Mouse (Mus musculus) embryonic facial prominence, embryonic 15.5 days (tissue): Measurements from ENCODE around the gene Inpp5k. TPM values are rescaled to one million over a fixed set of nuclear protein-coding genes. Genes with fewer than 3 reads are reported as not detected.
A peak's percentile ranks its signal among the peaks of the same experiment; 100 is the strongest.

Experiments
- ATAC-seq: fragments of 200-750 bp; cut with Nextera tagmentation; 2 replicates; pipeline ENCODE4 v1.8.0; 2017; ENCODE audit warnings: low read depth, moderate TSS enrichment; ENCODE audit not compliant: insufficient number of reproducible peaks, low FRiP score, low TSS enrichment
- H3K27ac ChIP-seq: fragments of 300-500 bp; sonication (generic); replicated peaks from 2 replicates; pipeline ENCODE4 v1.5.1; 2015; ENCODE audit warnings: mild to moderate bottlenecking, inconsistent platforms
- H3K27me3 ChIP-seq: fragments of 300-500 bp; sonication (generic); 2 replicates; pipeline ENCODE4 v1.6.1; 2015; ENCODE audit warnings: inconsistent platforms
- H3K36me3 ChIP-seq: fragments of 300-500 bp; sonication (generic); 2 replicates; pipeline ENCODE4 v1.6.1; 2015; ENCODE audit warnings: mild to moderate bottlenecking, inconsistent platforms
- H3K4me1 ChIP-seq: fragments of 300-500 bp; sonication (generic); 2 replicates; pipeline ENCODE4 v1.6.1; 2015; ENCODE audit warnings: inconsistent platforms
- H3K4me2 ChIP-seq: fragments of 300-500 bp; sonication (generic); replicated peaks from 2 replicates; pipeline ENCODE4 v1.6.1; 2015; ENCODE audit warnings: mild to moderate bottlenecking, inconsistent platforms
- H3K4me3 ChIP-seq: fragments of 300-500 bp; sonication (generic); replicated peaks from 2 replicates; pipeline ENCODE4 v1.5.1; 2015; ENCODE audit warnings: mild to moderate bottlenecking, inconsistent platforms
- H3K9ac ChIP-seq: fragments of 300-500 bp; sonication (generic); 2 replicates; pipeline ENCODE4 v1.6.1; 2015; ENCODE audit warnings: inconsistent platforms
- H3K9me3 ChIP-seq: fragments of 300-500 bp; sonication (generic); replicated peaks from 2 replicates; pipeline ENCODE4 v1.6.1; 2016; ENCODE audit warnings: inconsistent platforms
- WGBS: fragments of 180-500 bp; shearing (Covaris S2); methylation state at CpG from one replicate; pipeline ENCODE4 v1.1.7; 2015; 5-methylcytosine and 5-hydroxymethylcytosine counted together
- polyA plus RNA-seq: library from polyadenylated mRNA; unstranded; fragments of >200 nt; fragmentation: Nextera tagmentation; extraction: Ambion mirVana; gene quantifications from 2 replicates; pipeline ENCODE4 v1.2.1, GENCODE M21; 2015

Inpp5k gene
- polyA plus RNA-seq, result 25.7 and 31.9 TPM in 2 replicates

DNA sequence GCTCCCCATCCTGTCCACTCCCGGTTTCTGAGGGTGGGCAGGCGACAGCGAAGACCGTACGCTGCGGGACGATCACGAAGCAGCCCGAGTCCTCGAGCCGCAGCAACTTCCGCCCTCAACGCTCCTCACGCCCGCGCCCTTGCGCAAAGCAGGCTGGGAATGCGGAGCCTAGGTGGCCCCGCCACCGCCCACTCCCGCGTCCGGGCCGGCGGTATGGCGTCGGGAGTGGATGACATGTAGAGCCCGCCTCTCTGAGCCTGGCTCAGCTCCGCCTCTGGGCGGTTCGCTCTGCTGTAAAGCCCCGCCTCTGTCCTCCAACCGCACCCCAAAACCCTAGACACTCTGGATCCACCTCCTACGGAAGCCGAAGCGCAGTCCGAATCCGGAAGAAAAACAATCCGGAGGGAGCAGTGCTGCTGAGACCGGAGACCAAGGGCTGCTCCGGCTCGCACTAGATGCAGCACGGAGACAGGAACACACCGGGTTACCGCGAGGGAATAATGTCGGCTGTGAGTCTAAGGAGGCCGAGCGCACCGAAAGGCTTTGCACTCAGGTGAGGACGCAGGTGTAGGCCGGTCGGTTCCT, at the start of gene Inpp5k:
Gene Inpp5k (plus strand): TSS at position 344 of the 585 bp plus-strand sequence.
- peak within 1 kb of the TSS; percentile 54 for H3K9ac ChIP-seq
- peaks cover 32% of the 10 kb centered on the region for H3K4me1 ChIP-seq
- under 1% methylated on average over 46 of the region's 53 CpGs for WGBS
- no peaks in the 10 kb centered on the region for H3K27me3 ChIP-seq
- H3K27ac ChIP-seq, result peak within 1 kb of the TSS; percentile 85
- no peaks in the 10 kb centered on the region for H3K9me3 ChIP-seq
- peak within 1 kb of the TSS; percentile 73 for H3K4me3 ChIP-seq
- H3K36me3 ChIP-seq, result peaks cover 42% of the 10 kb centered on the region
- peak within 1 kb of the TSS; percentile 84 for H3K4me2 ChIP-seq
- ATAC-seq, result peak; percentile 100

DNA sequence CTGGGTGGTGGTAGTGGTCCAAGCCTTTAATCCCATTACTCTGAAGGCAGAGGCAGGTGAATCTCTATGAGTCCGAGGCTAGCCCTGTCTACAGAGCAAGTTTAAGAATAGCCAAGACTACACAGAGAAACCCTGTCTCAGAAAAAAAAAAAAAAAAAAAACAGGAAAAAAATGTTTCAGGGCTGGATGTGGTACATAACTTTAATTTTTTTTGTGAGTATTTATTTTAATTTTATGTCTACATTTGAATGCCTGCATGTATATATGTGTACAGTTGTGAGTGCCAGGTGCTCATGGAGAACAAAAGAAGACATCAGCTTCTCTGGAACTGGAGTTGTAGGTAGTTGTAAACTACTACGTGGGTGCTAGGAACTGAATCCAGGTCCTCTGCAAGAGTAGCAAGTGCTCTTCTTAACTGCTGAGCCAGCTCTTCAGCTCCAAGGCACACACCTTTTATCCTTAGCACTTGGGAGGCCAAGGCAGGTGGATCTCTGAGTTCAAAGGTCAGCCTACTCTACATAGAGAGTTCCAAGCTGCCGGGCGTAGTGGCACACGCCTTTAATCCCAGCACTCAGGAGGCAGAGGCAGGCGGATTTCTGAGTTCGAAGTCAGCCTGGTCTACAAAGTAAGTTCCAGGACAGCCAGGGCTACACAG, 49.2 kb upstream of the Inpp5k start:
- H3K9me3 ChIP-seq, result no peaks in the 10 kb centered on the region
- H3K4me2 ChIP-seq, result no peak overlapping the region
- H3K36me3 ChIP-seq, result no peaks in the 10 kb centered on the region
- ATAC-seq, result no peak
- no peaks in the 10 kb centered on the region for H3K27me3 ChIP-seq
- no peak overlapping the region for H3K9ac ChIP-seq
- 91% methylated on average over 7 of the region's 7 CpGs for WGBS
- no peak overlapping the region for H3K27ac ChIP-seq
- H3K4me1 ChIP-seq, result no peaks in the 10 kb centered on the region
- H3K4me3 ChIP-seq, result no peak overlapping the region

DNA sequence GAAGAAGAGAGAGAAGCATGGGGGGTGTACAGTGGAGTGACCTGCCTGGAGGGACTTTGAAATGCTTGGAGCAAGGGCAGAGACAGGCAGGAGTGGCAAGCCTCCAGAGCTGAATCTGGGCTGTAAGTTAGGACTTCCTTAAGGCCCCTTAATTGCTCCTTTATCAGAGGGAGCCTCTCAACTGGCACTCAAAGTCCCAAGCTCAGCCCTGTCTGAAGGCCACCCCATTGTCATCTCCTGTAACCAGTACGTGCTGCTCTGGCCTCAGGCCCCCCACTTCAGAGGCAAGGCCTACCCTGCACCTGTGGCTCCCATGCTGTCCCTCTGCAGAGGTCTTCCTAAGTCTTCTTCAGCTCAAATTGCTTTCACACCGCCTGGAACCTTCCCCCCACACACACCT, 47.3 kb upstream of the Inpp5k start:
- 66% methylated on average over 2 of the region's 2 CpGs for WGBS
- ATAC-seq, result no peak
- H3K4me2 ChIP-seq, result no peak overlapping the region

GRCm38 (mm10) chr11:75585061-75585460, 45.7 kb upstream of the Inpp5k start:
- no peak overlapping the region for H3K27ac ChIP-seq
- no peaks in the 10 kb centered on the region for H3K9me3 ChIP-seq
- peaks cover 24% of the 10 kb centered on the region for H3K4me1 ChIP-seq
- H3K9ac ChIP-seq, result no peak overlapping the region
- no peak for ATAC-seq
- no peak overlapping the region for H3K4me2 ChIP-seq
- H3K36me3 ChIP-seq, result no peaks in the 10 kb centered on the region
- 70% methylated on average over 4 of the region's 4 CpGs for WGBS
- H3K4me3 ChIP-seq, result no peak overlapping the region
- no peaks in the 10 kb centered on the region for H3K27me3 ChIP-seq

More for the DNA sequence above, 47.3 kb upstream of the Inpp5k start:
- no peak overlapping the region for H3K4me3 ChIP-seq
- no peak overlapping the region for H3K9ac ChIP-seq
- no peak overlapping the region for H3K27ac ChIP-seq
- H3K4me1 ChIP-seq, result peaks cover 10% of the 10 kb centered on the region
- no peaks in the 10 kb centered on the region for H3K9me3 ChIP-seq
- no peaks in the 10 kb centered on the region for H3K36me3 ChIP-seq
- H3K27me3 ChIP-seq, result no peaks in the 10 kb centered on the region

- Histone ChIP-seq H3K4me1 (peaks cover 31% of the 10 kb centered on the region), H3K27ac (no peak overlapping the region), H3K36me3 (no peaks in the 10 kb centered on the region), H3K27me3 (no peaks in the 10 kb centered on the region), H3K4me2 (no peak overlapping the region), H3K9me3 (no peaks in the 10 kb centered on the region), H3K9ac (no peak overlapping the region), H3K4me3 (no peak overlapping the region)
- no peak for ATAC-seq
- WGBS, result 72% methylated on average over 5 of the region's 5 CpGs
These were observed 44.8 kb upstream of the Inpp5k start for GRCm38 (mm10) chr11:75585978-75586377.

DNA sequence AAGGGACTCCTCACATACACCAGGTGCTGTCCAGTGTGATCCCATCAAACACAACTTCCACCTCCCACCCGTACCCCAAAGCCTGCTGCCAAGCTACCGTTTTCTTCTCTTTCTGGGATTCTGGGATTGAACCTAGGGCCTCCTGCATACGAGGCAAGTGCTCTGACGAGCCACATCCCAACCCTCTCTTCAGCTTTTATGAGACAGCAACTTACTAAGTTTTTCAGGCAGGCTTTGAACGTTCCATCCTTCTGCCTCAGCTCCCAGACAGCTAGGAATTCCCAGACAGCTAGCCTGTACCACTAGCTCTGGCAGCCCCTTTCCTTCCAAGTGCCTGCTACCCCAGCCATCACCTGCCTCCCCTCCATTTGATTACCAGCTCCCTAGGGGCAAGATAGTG, 43.8 kb upstream of the Inpp5k start:
- H3K27me3 ChIP-seq, result no peaks in the 10 kb centered on the region
- H3K36me3 ChIP-seq, result no peaks in the 10 kb centered on the region
- peaks cover 31% of the 10 kb centered on the region for H3K4me1 ChIP-seq
- ATAC-seq, result no peak
- WGBS, result 82% methylated on average over 5 of the region's 5 CpGs
- no peak overlapping the region for H3K27ac ChIP-seq
- no peak overlapping the region for H3K4me3 ChIP-seq
- no peaks in the 10 kb centered on the region for H3K9me3 ChIP-seq
- no peak overlapping the region for H3K9ac ChIP-seq
- H3K4me2 ChIP-seq, result no peak overlapping the region

DNA sequence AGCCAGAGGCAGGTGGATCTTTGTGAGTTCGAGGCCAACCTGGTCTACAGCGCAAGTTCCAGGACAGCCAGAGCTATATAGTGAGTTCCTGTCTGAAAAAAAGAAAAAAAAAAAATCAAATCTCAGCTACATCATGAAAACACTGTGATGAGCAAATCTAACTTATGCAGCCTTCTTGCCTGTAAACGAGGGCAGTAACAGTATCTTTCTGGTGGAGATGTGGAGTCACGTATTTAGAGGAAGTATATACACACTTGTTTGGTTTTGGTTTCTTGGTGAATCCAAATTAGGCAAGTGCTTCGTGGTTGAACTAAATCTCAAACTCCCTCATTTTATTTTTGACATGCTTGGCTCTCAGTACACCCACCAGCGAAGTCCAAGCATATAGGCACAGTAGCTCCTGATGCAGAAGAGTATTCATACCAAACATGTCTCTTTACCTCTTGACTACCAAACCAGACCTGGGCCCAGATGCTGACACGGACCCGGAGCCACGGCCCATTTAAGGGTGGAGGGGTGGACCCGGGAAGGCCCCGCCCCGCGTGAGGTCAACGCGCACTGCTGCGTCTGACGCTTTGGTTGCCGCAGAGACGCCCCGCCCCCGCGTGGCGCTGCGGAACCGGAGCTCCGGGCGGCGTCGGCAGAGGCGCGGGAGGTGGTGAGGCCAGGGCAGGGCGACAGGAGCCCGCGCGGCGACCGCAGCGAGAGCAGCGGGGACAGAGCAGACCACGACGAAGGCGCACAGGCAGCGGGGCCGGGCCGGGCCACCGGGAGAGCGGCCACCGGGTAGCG, 43.1 kb upstream of the Inpp5k start, which contains the start of gene Pitpna:
Gene Pitpna (plus strand): TSS at position 605 of the 792 bp plus-strand sequence.
- Histone ChIP-seq H3K36me3 (peaks cover 2% of the 10 kb centered on the region), H3K9me3 (no peaks in the 10 kb centered on the region), H3K4me3 (peak within 1 kb of the TSS; percentile 83), H3K4me2 (peak within 1 kb of the TSS; percentile 89), H3K27ac (peak within 1 kb of the TSS; percentile 83), H3K27me3 (no peaks in the 10 kb centered on the region), H3K4me1 (peaks cover 31% of the 10 kb centered on the region), H3K9ac (peak within 1 kb of the TSS; percentile 85)
- ATAC-seq, result peak; percentile 95
- WGBS, result 5% methylated on average over 49 of the region's 49 CpGs

GRCm38 (mm10) chr11:75588285-75588941, 42.4 kb upstream of the Inpp5k start:
- peak; percentile 79 for ATAC-seq
- under 1% methylated on average over 37 of the region's 37 CpGs for WGBS
- peak overlapping the region; percentile 83 for H3K4me3 ChIP-seq
- no peaks in the 10 kb centered on the region for H3K9me3 ChIP-seq
- peak overlapping the region; percentile 83 for H3K27ac ChIP-seq
- H3K27me3 ChIP-seq, result no peaks in the 10 kb centered on the region
- H3K9ac ChIP-seq, result peak overlapping the region; percentile 85
- peaks cover 9% of the 10 kb centered on the region for H3K36me3 ChIP-seq
- peaks cover 31% of the 10 kb centered on the region for H3K4me1 ChIP-seq
- H3K4me2 ChIP-seq, result peak overlapping the region; percentile 89

DNA sequence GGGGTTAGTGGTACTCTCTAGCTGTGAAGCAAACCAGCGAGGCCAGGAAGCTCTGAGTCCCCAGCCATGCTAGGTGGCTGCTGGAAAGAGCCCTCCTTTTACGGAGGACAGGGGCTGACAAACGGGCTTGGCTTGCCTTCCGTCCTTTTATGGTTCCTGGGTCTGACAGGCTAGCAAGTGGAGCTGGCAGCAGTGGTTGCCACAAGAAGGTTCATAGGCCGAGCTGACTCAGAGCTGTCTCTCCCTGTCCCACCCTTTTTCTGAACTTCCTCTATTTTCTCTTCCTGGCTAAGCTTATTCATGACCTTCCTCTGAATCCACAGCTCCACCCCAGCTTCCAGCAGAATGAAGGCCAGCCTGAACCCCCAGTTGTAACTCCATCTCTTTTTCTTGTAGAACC, 38.2 kb upstream of the Inpp5k start:
- WGBS, result 89% methylated on average over 5 of the region's 5 CpGs
- Histone ChIP-seq H3K36me3 (peaks cover 36% of the 10 kb centered on the region), H3K9me3 (no peaks in the 10 kb centered on the region), H3K4me2 (no peak overlapping the region), H3K9ac (no peak overlapping the region), H3K4me1 (peaks cover 32% of the 10 kb centered on the region), H3K4me3 (no peak overlapping the region), H3K27me3 (no peaks in the 10 kb centered on the region), H3K27ac (no peak overlapping the region)
- ATAC-seq, result no peak

GRCm38 (mm10) chr11:75594431-75594830, 36.4 kb upstream of the Inpp5k start:
- peaks cover 19% of the 10 kb centered on the region for H3K4me1 ChIP-seq
- H3K9me3 ChIP-seq, result no peaks in the 10 kb centered on the region
- ATAC-seq, result no peak
- no peaks in the 10 kb centered on the region for H3K27me3 ChIP-seq
- no peak overlapping the region for H3K27ac ChIP-seq
- no peak overlapping the region for H3K4me2 ChIP-seq
- H3K9ac ChIP-seq, result no peak overlapping the region
- peaks cover 52% of the 10 kb centered on the region for H3K36me3 ChIP-seq
- 79% methylated on average over 9 of the region's 9 CpGs for WGBS
- H3K4me3 ChIP-seq, result no peak overlapping the region

GRCm38 (mm10) chr11:75595404-75595803, 35.4 kb upstream of the Inpp5k start:
- no peak for ATAC-seq
- Histone ChIP-seq H3K4me1 (peaks cover 11% of the 10 kb centered on the region; the same call in 1 of the 2 replicates), H3K4me3 (no peak overlapping the region), H3K9me3 (no peaks in the 10 kb centered on the region), H3K36me3 (peaks cover 58% of the 10 kb centered on the region), H3K9ac (no peak overlapping the region), H3K4me2 (no peak overlapping the region), H3K27ac (no peak overlapping the region), H3K27me3 (no peaks in the 10 kb centered on the region)
- WGBS, result 64% methylated on average over 2 of the region's 2 CpGs
